Mouse (Mus musculus): ENCODE results near the gene Ncl.

Gene Ncl

Small RNAs within 50 kb of the gene (microRNA-seq; reads per million reads assigned to microRNA genes)
- 61.3 to 112 reads per million in 2 experiments for gene mmu-mir-3535

All from adrenal gland (tissue).